Mouse (Mus musculus): ENCODE data around the gene Ndufs4. TPM values are rescaled to one million over a fixed set of nuclear protein-coding genes. Genes with fewer than 3 reads are reported as not detected.
A peak's percentile ranks its signal among the peaks of the same experiment; 100 is the strongest.

Ndufs4 gene
- total RNA-seq (2021): 100 to 1,000 TPM; 410 to 451 TPM
- long read RNA-seq, experiment 1, transcript Ndufs4-202 (4 exons, 571 nt): minor isoform, 25 of 317 reads
- long read RNA-seq, experiment 1, transcript Ndufs4-206 (4 exons, 716 nt): minor isoform, 7 of 317 reads
- long read RNA-seq, experiment 1, transcript Ndufs4-201 (5 exons, 1,698 nt): major isoform, 273 of 317 reads
- long read RNA-seq, experiment 1, partial matches to known transcripts: 6 of 317 reads
- long read RNA-seq, experiment 1, other reads (novel, unspliced or antisense): 6 of 317 reads
- long read RNA-seq, experiment 2, transcript Ndufs4-201 (5 exons, 1,698 nt): major isoform, 253 of 289 reads
- long read RNA-seq, experiment 2, transcript Ndufs4-202 (4 exons, 571 nt): minor isoform, 17 of 289 reads
- long read RNA-seq, experiment 2, partial matches to known transcripts: 11 of 289 reads
- long read RNA-seq, experiment 2, other reads (novel, unspliced or antisense): 4 of 289 reads

- DNase-seq: peak; percentile 12
These were observed at the start of gene Ndufs4 for GRCm38 (mm10) chr13:114388211-114388965. Gene Ndufs4 (minus strand): TSS chr13:114388258.

GRCm38 (mm10) chr13:114432491-114432890 is 44.4 kb upstream of the Ndufs4 start:
- DNase-seq: peak; percentile 29

- DNase-seq: no peak
These were observed 37.2 kb upstream of the Ndufs4 start for GRCm38 (mm10) chr13:114425230-114425629.

GRCm38 (mm10) chr13:114420235-114420634 is 32.2 kb upstream of the Ndufs4 start:
- no peak for DNase-seq

- no peak for DNase-seq
These were observed 31.3 kb upstream of the Ndufs4 start for GRCm38 (mm10) chr13:114419364-114419763.

GRCm38 (mm10) chr13:114412326-114412725 is 24.3 kb upstream of the Ndufs4 start:
- peak; percentile 12 for DNase-seq

GRCm38 (mm10) chr13:114406866-114407265 is 18.8 kb upstream of the Ndufs4 start:
- DNase-seq: no peak

GRCm38 (mm10) chr13:114406424-114406823 is 18.4 kb upstream of the Ndufs4 start:
- DNase-seq: no peak

- no peak for DNase-seq
These were observed 17.1 kb upstream of the Ndufs4 start for GRCm38 (mm10) chr13:114405100-114405715.

- DNase-seq: no peak
These were observed 10.8 kb upstream of the Ndufs4 start for GRCm38 (mm10) chr13:114398906-114399305.

- DNase-seq: no peak
These were observed 9.2 kb upstream of the Ndufs4 start for GRCm38 (mm10) chr13:114397281-114397680.

GRCm38 (mm10) chr13:114396863-114397262 is 8.8 kb upstream of the Ndufs4 start:
- no peak for DNase-seq

GRCm38 (mm10) chr13:114394784-114395183 is 6.7 kb upstream of the Ndufs4 start:
- DNase-seq: no peak

GRCm38 (mm10) chr13:114392501-114392900 is 4.4 kb upstream of the Ndufs4 start:
- no peak for DNase-seq

GRCm38 (mm10) chr13:114387521-114388171 is 412 bp downstream of the Ndufs4 start:
- DNase-seq: peak; percentile 97

GRCm38 (mm10) chr13:114387074-114387487 is 977 bp downstream of the Ndufs4 start:
- no peak for DNase-seq

- no peak for DNase-seq
These were observed 11.5 kb downstream of the Ndufs4 start for GRCm38 (mm10) chr13:114376511-114376910.

GRCm38 (mm10) chr13:114362086-114362485 is 26.0 kb downstream of the Ndufs4 start:
- DNase-seq: no peak

- DNase-seq: no peak
These were observed 36.6 kb downstream of the Ndufs4 start for GRCm38 (mm10) chr13:114351321-114351946.

GRCm38 (mm10) chr13:114344979-114345712 is 42.9 kb downstream of the Ndufs4 start:
- DNase-seq: no peak

Measured in adrenal gland, postnatal 10 days (tissue).